Mouse (Mus musculus): ENCODE measurements around the gene Ints12. TPM values are rescaled to one million over a fixed set of nuclear protein-coding genes. Genes with fewer than 3 reads are reported as not detected.

Ints12 gene
- total RNA-seq, 2 experiments from 2014 or later, result 15.8 to 20.7 TPM

GRCm38 (mm10) chr3:133141877-133142276, 50.2 kb downstream of the Ints12 start:
- ATAC-seq (replicated peaks; ENCODE audit: poor library complexity, severe bottlenecking), result no peak

GRCm38 (mm10) chr3:133144511-133145147, 53.0 kb downstream of the Ints12 start:
- ATAC-seq (replicated peaks; ENCODE audit: poor library complexity, severe bottlenecking), result no peak

- no peak for ATAC-seq (replicated peaks; ENCODE audit: poor library complexity, severe bottlenecking)
Observed at GRCm38 (mm10) chr3:133151629-133152028, 60.0 kb downstream of the Ints12 start.

GRCm38 (mm10) chr3:133152831-133153230, 61.2 kb downstream of the Ints12 start:
- ATAC-seq (replicated peaks; ENCODE audit: poor library complexity, severe bottlenecking), result no peak

- peak; percentile 62 for ATAC-seq (replicated peaks; ENCODE audit: poor library complexity, severe bottlenecking)
Observed at GRCm38 (mm10) chr3:133153629-133154028, 62.0 kb downstream of the Ints12 start.

GRCm38 (mm10) chr3:133154683-133155082, 63.0 kb downstream of the Ints12 start:
- ATAC-seq (replicated peaks; ENCODE audit: poor library complexity, severe bottlenecking), result no peak

GRCm38 (mm10) chr3:133158260-133158659, 66.6 kb downstream of the Ints12 start:
- no peak for ATAC-seq (replicated peaks; ENCODE audit: poor library complexity, severe bottlenecking)

Other genes with a start within 250 kb of the Ints12 start
- not detected in 2 replicates for gene Npnt, start 141.5 kb upstream of the Ints12 start, total RNA-seq (2014; fragmentation: Nextera tagmentation)
- not detected in 2 replicates for gene Npnt, start 141.5 kb upstream of the Ints12 start, total RNA-seq (2017)
- 21.6 and 33.1 TPM in 2 replicates for gene Gstcd, start 193 bp downstream of the Ints12 start, total RNA-seq (2014; fragmentation: Nextera tagmentation)
- 17.5 and 18.7 TPM in 2 replicates for gene Gstcd, start 193 bp downstream of the Ints12 start, total RNA-seq (2017)
- gene Arhgef38, start 143.1 kb downstream of the Ints12 start, total RNA-seq (2014; fragmentation: Nextera tagmentation), result not detected in 2 replicates
- not detected in 2 replicates for gene Arhgef38, start 143.1 kb downstream of the Ints12 start, total RNA-seq (2017)
- gene Ppa2, start 218.3 kb downstream of the Ints12 start, total RNA-seq (2014; fragmentation: Nextera tagmentation), result 58.2 and 67.4 TPM in 2 replicates
- 46.5 and 49.3 TPM in 2 replicates for gene Ppa2, start 218.3 kb downstream of the Ints12 start, total RNA-seq (2017)

All from granulocyte monocyte progenitor cell, adult 5-6 weeks (primary cell).